Mouse (Mus musculus) heart, embryonic 10.5 days (tissue): Measurements from ENCODE around the gene Uqcrq. TPM values are rescaled to one million over a fixed set of nuclear protein-coding genes. Genes with fewer than 3 reads are reported as not detected.
"Not testable (repeated sequence)": the region's sequence is repeated elsewhere in the genome, so short reads cannot be mapped to it uniquely, and the experiment has no call there.

ENCODE experiments used
- DNase-seq: peaks from one replicate; pipeline ENCODE4 v3.0.0-alpha.2; 2017; ENCODE audit warnings: low spot score
- H3K27ac ChIP-seq: fragments of 300-500 bp; sonication (generic); 2 replicates; pipeline ENCODE4 v1.5.1; 2016; ENCODE audit warnings: mild to moderate bottlenecking
- H3K27me3 ChIP-seq: fragments of 300-500 bp; sonication (generic); 2 replicates; pipeline ENCODE4 v1.6.1; 2016; ENCODE audit warnings: mild to moderate bottlenecking; ENCODE audit not compliant: poor library complexity, insufficient read depth, severe bottlenecking
- H3K36me3 ChIP-seq: fragments of 300-500 bp; sonication (generic); 2 replicates; pipeline ENCODE4 v1.6.1; 2016; ENCODE audit warnings: mild to moderate bottlenecking, moderate library complexity
- H3K4me1 ChIP-seq: fragments of 300-500 bp; sonication (generic); 2 replicates; pipeline ENCODE4 v1.6.1; 2016; ENCODE audit warnings: mild to moderate bottlenecking
- H3K4me3 ChIP-seq: fragments of 300-500 bp; sonication (generic); 2 replicates; pipeline ENCODE4 v1.5.1; 2016; ENCODE audit warnings: mild to moderate bottlenecking, moderate library complexity
- H3K9me3 ChIP-seq: fragments of 300-500 bp; sonication (generic); 2 replicates; pipeline ENCODE4 v1.6.1; 2016; ENCODE audit warnings: mild to moderate bottlenecking, moderate library complexity
- WGBS: fragments of 180-500 bp; shearing (Covaris S2); methylation state at CpG from one replicate; pipeline ENCODE4 v1.1.7; 2016; 5-methylcytosine and 5-hydroxymethylcytosine counted together
- polyA plus RNA-seq: library from polyadenylated mRNA; unstranded; fragments of >200 nt; fragmentation: Nextera tagmentation; extraction: Ambion mirVana; gene quantifications from 2 replicates; pipeline ENCODE4 v1.2.1, GENCODE M21; 2016

Uqcrq gene
- polyA plus RNA-seq, 1 experiment from 2014 or later, result 854 TPM

DNA sequence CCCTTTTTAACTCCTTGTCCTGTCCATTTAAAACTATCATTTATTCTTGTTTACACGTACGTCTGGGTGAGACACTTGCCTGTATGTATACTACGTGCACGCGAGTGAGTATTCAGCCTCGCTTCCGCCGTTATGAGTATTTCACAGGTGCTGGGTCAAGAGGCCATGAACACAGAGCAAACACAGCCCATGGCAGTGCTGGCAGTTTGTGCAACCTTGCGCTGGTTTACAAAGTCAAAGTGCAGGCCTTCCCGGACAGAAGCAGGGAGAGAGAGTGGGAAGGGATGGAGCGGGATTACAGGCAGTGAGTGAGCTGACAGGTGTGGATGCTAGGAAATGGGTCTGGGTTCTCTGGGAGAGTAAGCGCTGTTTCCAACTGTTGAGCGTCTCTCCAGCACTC, 15.6 kb upstream of the Uqcrq start:
- no peak overlapping the region for H3K27ac ChIP-seq
- 87% methylated on average over 13 of the region's 13 CpGs for WGBS
- DNase-seq, result no peak
- H3K9me3 ChIP-seq, result no peaks in the 10 kb centered on the region
- no peak overlapping the region for H3K4me3 ChIP-seq
- no peaks in the 10 kb centered on the region for H3K27me3 ChIP-seq
- H3K4me1 ChIP-seq, result peaks cover 24% of the 10 kb centered on the region
- no peaks in the 10 kb centered on the region for H3K36me3 ChIP-seq

DNA sequence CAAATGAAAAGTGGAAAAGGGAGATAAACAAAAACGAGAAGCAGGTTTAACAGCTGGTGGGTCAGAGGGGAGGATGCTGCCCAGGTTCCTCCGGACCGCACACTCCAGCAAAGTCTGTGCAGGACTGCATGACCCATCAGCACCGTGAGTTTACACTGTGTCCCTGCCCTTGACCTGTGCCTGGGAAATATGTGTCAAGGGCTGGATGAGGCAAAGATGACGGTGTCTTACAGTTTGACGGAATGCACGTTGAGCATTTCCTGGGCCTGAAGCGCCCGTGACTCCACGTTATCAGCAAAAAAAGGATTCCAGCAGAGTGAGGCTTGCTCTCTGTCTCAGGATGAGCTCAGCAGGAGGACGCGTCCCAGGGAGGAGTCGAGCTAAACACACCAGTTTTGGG, 14.9 kb upstream of the Uqcrq start:
- no peaks in the 10 kb centered on the region for H3K9me3 ChIP-seq
- H3K4me1 ChIP-seq, result peaks cover 21% of the 10 kb centered on the region
- H3K4me3 ChIP-seq, result no peak overlapping the region
- 27% methylated on average over 13 of the region's 13 CpGs for WGBS
- no peak overlapping the region for H3K27ac ChIP-seq
- DNase-seq, result no peak
- no peaks in the 10 kb centered on the region for H3K27me3 ChIP-seq
- no peaks in the 10 kb centered on the region for H3K36me3 ChIP-seq

DNA sequence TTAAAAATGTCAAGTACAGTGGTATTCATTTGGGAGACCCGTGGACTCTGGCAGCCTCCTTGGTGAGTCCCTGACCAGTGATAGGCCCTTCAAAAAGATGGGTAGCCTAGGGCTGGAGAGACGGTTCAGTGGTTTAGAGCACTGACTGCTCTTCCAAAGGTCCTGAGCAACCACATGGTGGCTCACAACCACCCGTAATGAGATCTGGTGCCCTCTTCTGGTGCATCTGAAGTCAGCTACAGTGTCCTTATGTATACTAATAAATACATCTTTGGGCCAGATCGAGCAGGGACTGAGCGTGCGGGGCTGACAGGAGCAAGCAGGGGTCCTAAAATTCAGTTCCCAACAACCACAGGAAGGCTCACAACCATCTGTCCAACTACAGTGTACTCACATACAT, 13.2 kb upstream of the Uqcrq start:
- Histone ChIP-seq H3K27me3 (no peaks in the 10 kb centered on the region), H3K27ac (no peak overlapping the region), H3K36me3 (no peaks in the 10 kb centered on the region), H3K4me3 (no peak overlapping the region), H3K9me3 (no peaks in the 10 kb centered on the region), H3K4me1 (peaks cover 18% of the 10 kb centered on the region)
- DNase-seq, result no peak
- 47% methylated on average over 6 of the region's 6 CpGs for WGBS

DNA sequence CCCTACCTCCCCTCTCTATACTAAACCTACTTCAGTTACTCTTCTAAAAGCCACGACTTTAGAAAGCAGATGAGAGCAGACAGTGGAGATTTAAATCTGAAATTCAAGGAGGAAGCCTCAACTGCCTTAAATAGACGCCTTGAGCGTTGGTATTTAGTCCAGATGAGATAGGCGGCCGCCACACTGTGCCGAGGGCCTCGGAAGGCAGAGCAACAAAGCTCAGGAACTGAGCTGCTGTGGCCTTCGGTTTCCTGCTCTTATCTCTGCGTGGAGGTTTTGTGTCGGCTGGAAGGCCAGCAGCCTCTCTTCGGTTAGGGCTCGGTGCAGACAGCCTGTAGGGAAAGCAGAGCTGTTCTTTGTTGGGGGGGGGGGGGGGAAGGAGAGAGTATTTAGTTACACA, 11.3 kb upstream of the Uqcrq start:
- no peaks in the 10 kb centered on the region for H3K9me3 ChIP-seq
- no peaks in the 10 kb centered on the region for H3K27me3 ChIP-seq
- peaks cover 18% of the 10 kb centered on the region for H3K4me1 ChIP-seq
- DNase-seq, result no peak
- 7% methylated on average over 12 of the region's 12 CpGs for WGBS
- H3K36me3 ChIP-seq, result no peaks in the 10 kb centered on the region
- H3K4me3 ChIP-seq, result peak overlapping the region; percentile 32; the same call in 1 of the 2 replicates
- H3K27ac ChIP-seq, result peak overlapping the region; percentile 84

DNA sequence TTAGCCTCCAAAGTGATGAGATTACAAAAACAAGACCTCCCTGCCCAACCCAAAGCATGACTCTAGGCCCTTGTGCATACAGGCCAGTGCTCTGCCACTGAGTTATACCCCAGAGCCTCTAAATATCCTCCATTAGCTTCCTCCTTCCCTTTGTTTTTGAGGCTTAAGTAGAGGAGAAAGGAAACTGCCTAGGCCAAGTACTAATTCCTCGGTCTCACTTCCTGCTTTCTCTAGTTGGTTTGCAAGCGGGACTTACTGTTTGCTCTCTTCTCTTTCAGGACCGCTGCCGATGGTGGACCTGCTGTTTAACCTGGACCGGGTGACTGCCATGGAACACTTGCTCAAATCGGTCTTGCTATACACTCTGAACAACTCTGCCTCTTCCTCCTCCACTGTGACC, 5.7 kb upstream of the Uqcrq start:
- Histone ChIP-seq H3K27me3 (no peaks in the 10 kb centered on the region), H3K27ac (no peak overlapping the region), H3K4me3 (no peak overlapping the region), H3K36me3 (no peaks in the 10 kb centered on the region), H3K9me3 (no peaks in the 10 kb centered on the region), H3K4me1 (peaks cover 6% of the 10 kb centered on the region)
- no peak for DNase-seq
- WGBS, result 87% methylated on average over 6 of the region's 6 CpGs

DNA sequence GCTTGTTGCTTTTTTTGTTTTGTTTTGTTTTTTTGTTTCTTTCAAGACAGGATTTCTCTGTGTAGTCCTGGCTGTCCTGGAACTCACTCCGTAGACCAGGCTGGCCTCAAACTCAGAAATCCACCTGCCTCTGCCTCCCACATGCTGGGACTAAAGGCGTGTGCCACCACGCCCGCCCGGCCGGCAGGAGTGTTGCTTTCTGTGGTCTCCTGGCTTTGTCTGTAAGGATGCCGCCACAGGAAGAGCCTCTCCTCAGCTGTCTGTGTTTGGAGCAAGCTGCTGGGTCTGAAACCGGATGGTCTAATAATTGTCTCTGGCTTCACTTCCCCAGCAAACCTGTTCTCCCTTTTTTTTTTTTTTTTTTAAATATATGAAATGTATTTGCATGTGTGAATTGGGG, 4.9 kb upstream of the Uqcrq start:
- DNase-seq, result no peak
- WGBS, result 77% methylated on average over 8 of the region's 8 CpGs
- no peaks in the 10 kb centered on the region for H3K9me3 ChIP-seq
- H3K36me3 ChIP-seq, result no peaks in the 10 kb centered on the region
- no peaks in the 10 kb centered on the region for H3K27me3 ChIP-seq
- H3K27ac ChIP-seq, result no peak overlapping the region
- no peak overlapping the region for H3K4me3 ChIP-seq
- H3K4me1 ChIP-seq, result peaks cover 7% of the 10 kb centered on the region

DNA sequence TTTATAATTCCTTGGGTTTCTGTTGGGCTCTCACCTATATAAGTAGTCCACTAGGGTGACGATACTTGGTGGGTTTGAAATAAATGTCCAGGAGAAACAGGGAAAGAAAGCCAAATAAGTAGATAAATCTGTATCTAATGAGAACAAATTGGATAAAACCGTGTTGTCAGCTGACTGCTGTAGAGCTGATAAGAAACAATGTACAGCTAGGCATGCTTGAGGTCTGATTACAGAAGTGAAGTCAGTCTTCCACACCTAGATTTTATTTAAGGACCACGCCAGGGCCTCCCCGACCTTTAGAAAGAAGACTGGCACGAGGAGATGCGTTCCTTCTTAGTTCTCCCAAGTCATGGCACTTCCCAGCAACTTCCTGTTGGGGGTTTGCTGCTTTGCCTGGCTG, 2.4 kb upstream of the Uqcrq start:
- Histone ChIP-seq H3K27me3 (no peaks in the 10 kb centered on the region), H3K9me3 (no peaks in the 10 kb centered on the region), H3K4me1 (peaks cover 12% of the 10 kb centered on the region), H3K27ac (no peak overlapping the region), H3K36me3 (peaks cover 11% of the 10 kb centered on the region), H3K4me3 (no peak overlapping the region)
- DNase-seq, result no peak
- WGBS, result 44% methylated on average over 6 of the region's 6 CpGs

DNA sequence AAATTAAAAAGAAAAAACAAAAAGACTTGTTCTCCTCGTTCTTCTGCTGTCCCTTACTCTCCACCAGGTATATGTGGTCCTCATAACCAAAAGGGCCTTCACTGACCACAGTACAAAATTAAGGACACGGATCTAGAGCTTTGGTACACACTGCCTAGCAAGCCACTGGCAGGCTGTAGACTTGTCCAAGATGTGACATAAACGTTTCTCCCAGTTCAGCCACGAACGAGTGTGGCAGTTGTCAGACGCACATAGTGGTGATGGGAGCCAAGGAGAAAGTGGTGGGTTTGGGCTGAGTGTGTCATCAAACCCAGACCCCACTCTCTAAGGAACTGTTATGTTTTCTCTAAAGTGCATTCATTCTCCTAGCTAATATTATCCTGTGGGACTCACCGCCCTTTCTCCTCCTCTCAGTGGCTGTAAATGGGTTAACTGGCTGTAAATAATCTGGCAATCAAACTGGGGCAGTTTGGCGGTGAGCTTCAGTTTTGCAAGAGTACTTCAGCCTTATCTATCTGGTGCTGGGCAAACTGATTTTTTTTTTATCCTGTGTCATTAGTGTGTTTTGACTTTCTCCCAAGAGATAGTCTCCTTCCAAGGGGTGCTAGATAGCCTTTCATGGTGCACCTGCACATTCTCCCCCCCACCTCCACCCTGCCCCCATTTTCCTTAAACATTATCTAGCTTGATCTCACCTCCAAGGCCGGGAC, 871 bp upstream of the Uqcrq start:
- H3K36me3 ChIP-seq, result peaks cover 16% of the 10 kb centered on the region
- H3K9me3 ChIP-seq, result no peaks in the 10 kb centered on the region
- no peaks in the 10 kb centered on the region for H3K27me3 ChIP-seq
- no peak for DNase-seq
- peak overlapping the region; percentile 88 for H3K4me3 ChIP-seq
- peak overlapping the region; percentile 95 for H3K27ac ChIP-seq
- H3K4me1 ChIP-seq, result peaks cover 14% of the 10 kb centered on the region
- 17% methylated on average over 9 of the region's 9 CpGs for WGBS

DNA sequence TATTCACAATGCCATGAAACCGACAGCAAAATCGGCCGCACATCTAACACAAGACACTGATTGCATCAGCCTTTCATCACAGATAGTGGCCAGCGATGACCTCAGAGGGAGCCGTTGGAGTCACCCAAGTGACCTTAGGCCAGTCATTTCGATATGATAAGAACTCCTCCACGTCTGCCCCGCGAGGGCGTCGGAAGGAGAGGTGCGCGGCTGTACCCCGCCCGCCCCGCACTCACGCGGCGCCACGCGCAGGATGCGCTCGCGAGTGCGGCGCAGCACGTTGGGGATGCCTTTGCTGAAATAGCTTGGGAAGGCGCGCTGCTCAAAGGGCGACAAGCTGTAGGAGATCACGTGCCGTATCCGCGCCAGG, 346 bp downstream of the Uqcrq start:
- peak; percentile 81 for DNase-seq
- peak overlapping the region; percentile 95 for H3K27ac ChIP-seq
- peak overlapping the region; percentile 88 for H3K4me3 ChIP-seq
- no peaks in the 10 kb centered on the region for H3K27me3 ChIP-seq
- peaks cover 26% of the 10 kb centered on the region for H3K4me1 ChIP-seq
- WGBS, result 0% methylated on average over 34 of the region's 34 CpGs
- H3K36me3 ChIP-seq, result peaks cover 16% of the 10 kb centered on the region
- H3K9me3 ChIP-seq, result no peaks in the 10 kb centered on the region

DNA sequence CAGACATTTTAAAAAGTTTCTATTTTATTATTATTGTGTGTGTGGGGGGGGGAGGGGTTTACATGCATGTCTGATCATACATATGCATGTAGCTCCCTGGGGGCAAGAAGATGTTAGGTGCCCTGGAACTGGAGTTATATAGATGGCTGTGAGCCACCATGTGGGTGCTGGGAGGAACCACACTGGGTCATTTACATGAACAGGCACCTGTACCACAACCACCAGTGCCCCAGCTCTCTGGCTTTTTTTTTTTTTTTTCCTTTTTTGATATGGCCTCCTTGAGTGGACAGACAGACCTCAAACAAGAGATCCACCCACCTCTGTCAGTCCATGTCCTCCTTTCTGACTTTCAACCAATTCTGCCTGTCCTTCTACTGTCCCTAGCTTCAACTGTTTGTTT, 1.4 kb downstream of the Uqcrq start:
- H3K4me3 ChIP-seq, result peak overlapping the region; percentile 88; the same call in 1 of the 2 replicates
- H3K27me3 ChIP-seq, result no peaks in the 10 kb centered on the region
- no peak overlapping the region for H3K27ac ChIP-seq
- DNase-seq, result no peak
- peaks cover 32% of the 10 kb centered on the region for H3K4me1 ChIP-seq
- no peaks in the 10 kb centered on the region for H3K9me3 ChIP-seq
- peaks cover 16% of the 10 kb centered on the region for H3K36me3 ChIP-seq

DNA sequence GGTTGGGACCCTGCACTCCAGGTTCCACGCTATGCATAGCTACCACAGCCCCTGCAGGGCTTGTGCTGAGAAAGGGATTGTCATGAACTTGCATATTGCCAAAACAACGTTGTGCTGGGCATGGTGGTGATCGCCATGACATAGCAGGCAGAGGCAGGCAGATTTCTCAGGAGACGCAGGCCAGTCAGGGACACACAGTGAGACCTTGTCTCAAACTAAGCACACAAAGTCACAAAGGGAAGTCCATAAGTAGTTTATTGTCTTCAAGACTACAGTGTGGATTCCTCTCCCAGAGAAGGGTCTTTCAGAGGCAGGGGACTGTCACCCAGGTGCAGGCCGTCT, 1.9 kb downstream of the Uqcrq start:
- no peak for DNase-seq
- 94% methylated on average over 5 of the region's 5 CpGs for WGBS
- H3K27me3 ChIP-seq, result no peaks in the 10 kb centered on the region
- H3K4me1 ChIP-seq, result peaks cover 32% of the 10 kb centered on the region
- H3K9me3 ChIP-seq, result no peaks in the 10 kb centered on the region
- H3K36me3 ChIP-seq, result peaks cover 16% of the 10 kb centered on the region
- no peak overlapping the region for H3K4me3 ChIP-seq
- H3K27ac ChIP-seq, result no peak overlapping the region

DNA sequence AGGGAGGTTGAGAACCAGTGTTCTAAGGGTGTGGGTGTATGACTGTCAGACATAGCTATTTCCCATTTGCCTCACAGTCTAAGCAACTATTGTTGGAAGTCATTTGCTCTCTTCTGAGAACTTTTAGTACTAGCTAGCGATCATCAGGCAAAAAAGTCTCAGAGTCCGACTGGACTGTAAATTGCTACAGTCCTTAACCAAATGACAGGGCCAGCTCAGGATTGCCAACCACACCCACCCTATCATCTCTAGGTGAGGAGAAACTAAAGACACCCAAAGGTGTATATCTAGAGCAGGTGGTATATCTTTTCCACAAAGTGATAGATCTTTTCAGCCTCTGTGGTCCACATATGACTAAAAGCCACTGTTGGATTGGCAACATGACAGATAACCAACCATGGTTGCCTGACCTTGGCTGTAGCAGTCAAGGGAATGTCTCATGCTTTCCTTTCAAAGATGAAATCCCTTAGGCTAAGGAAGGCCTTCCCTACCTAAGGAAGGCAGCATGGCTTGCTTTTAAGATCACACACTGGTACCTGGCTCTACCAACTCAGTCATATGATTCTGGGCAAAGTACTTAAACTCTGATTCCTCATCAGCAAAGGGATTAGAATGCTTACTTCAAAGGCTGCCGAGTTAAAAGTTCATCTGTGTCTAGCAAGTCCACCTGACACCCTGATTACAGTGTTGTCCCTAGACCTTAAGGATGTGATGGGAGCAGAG, 2.5 kb downstream of the Uqcrq start:
- Histone ChIP-seq H3K27me3 (no peaks in the 10 kb centered on the region), H3K9me3 (no peaks in the 10 kb centered on the region), H3K4me3 (no peak overlapping the region), H3K4me1 (peaks cover 32% of the 10 kb centered on the region), H3K27ac (no peak overlapping the region), H3K36me3 (peaks cover 16% of the 10 kb centered on the region)
- no peak for DNase-seq
- 91% methylated on average over 3 of the region's 3 CpGs for WGBS

DNA sequence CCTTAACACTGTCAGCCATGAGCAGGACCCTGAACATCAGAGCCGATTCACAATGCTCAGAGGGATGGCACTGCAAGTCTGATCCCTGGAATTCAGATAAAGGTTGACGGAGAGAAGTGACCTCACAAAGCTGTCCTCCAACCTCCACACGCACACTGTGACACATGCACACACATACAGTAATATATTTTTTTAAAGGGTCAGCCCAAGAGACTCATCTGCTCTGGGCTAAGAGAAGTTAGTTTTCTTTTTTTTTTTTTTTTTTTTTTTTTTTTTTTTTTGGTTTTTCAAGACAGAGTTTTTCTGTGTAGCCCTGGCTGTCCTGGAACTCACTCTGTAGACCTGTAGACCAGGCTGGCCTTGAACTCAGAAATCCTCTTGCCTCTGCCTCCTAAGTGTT, 3.7 kb downstream of the Uqcrq start:
- peaks cover 16% of the 10 kb centered on the region for H3K36me3 ChIP-seq
- H3K4me1 ChIP-seq, result peaks cover 38% of the 10 kb centered on the region
- not testable (repeated sequence) for DNase-seq, H3K9me3 ChIP-seq, H3K4me3 ChIP-seq, H3K27me3 ChIP-seq
- 0 out of 2 replicates have a peak overlapping the region, but pooled peaks have one; percentile 36 for H3K27ac ChIP-seq
- WGBS, result 47% methylated on average over 3 of the region's 3 CpGs
